In the genomic region with DNA sequence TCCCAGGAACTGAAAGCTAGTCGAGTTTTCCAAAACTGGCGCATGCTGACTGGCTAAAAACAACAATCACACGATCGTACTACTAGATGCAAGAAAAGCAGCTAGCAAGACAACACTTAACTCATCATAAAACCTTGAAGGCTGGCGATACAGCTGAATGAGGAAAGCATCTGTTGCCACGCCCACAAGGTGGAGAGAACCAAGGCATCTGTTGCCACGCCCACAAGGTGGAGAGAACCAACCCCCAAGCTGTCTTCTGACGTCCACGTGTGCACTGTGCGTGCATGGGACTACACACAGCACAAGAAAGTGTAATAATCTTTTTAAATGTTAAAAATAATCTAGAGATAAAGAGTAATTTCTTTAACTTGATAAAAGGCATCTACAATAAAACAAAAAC, we compare ENCODE assay signal across 1 mouse cellular context.
TF ChIP-seq lines count a peak whose summit lies in the region.

No protein-coding gene starts in this region.

TF ChIP-seq in MEL, 35 proteins besides CTCF, POLR2A, EP300 and RAD21:
- 0 out of 2 replicates have a peak, but pooled peaks have one; percentile 19 for TF ChIP-seq MAX (IDR thresholded peaks at IDR 0.05; ENCODE audit: low read length)
- no peak for TF ChIP-seq ZKSCAN1 (IDR thresholded peaks at IDR 0.05; ENCODE audit: low read depth, low read length)
